Mouse (Mus musculus): ENCODE measurements around the gene Gm26727.

- TF ChIP-seq MAFK (IDR thresholded peaks at IDR 0.05; ENCODE audit: insufficient read depth, low read depth, low read length) (no peak), ZNF384 (IDR thresholded peaks at IDR 0.05; ENCODE audit: low read depth, low read length) (no peak)
These were observed 14.2 kb upstream of the Gm26727 start for GRCm38 (mm10) chr2:67447206-67447605.

Measured in ES-E14 (cell line).